Mouse (Mus musculus): ENCODE data around the gene Gnai2. TPM values are rescaled to one million over a fixed set of nuclear protein-coding genes. Genes with fewer than 3 reads are reported as not detected.

Gene Gnai2
- polyA plus RNA-seq, 1 experiment: 499 TPM

DNA sequence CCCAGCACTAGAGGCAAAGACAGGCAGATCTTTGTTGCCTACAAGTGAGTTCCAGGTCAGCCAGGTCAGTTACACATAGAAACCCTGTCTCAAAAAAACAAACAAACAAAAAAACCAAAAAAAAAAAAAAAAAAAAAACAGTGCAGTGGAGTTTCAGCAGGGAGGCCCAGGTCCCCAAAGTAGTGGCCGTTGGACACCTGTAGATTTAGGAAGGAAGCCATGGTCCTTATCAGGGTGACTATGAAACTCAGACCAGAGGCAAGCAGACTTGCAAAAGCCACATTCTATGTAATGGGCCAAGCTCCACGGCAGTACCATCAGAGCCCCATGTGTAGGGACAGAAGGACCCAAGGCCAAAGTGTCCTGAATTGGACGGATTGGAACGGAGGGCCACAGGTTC lies 53.6 kb downstream of the Gnai2 start:
- TF ChIP-seq MAX (IDR thresholded peaks at IDR 0.05; ENCODE audit: low read depth) (no peak), CEBPB (IDR thresholded peaks at IDR 0.05; ENCODE audit: insufficient read depth, poor library complexity, severe bottlenecking) (no peak), TCF3 (IDR thresholded peaks at IDR 0.05; ENCODE audit: insufficient read length, low read depth) (no peak), POLR2A (IDR thresholded peaks at IDR 0.05; ENCODE audit: insufficient read length, low read depth) (no peak), E2F4 (IDR thresholded peaks at IDR 0.05; ENCODE audit: insufficient read depth) (no peak), TCF12 (IDR thresholded peaks at IDR 0.05; ENCODE audit: insufficient read depth, poor library complexity, severe bottlenecking) (no peak), MYOD1 (IDR thresholded peaks at IDR 0.05; ENCODE audit: control insufficient read depth in 1 of 3, insufficient read length in 2 of 3, low read depth in 2 of 3) (no peak), SRF (IDR thresholded peaks at IDR 0.05; ENCODE audit: control insufficient read depth, insufficient read length, low read depth) (no peak), REST (IDR thresholded peaks at IDR 0.05; ENCODE audit: insufficient read depth, insufficient read length) (no peak), MYOG (IDR thresholded peaks at IDR 0.05; ENCODE audit: control insufficient read depth in 1 of 3, insufficient read depth in 1 of 3, insufficient read length in 2 of 3, low read depth in 2 of 3) (no peak), USF1 (IDR thresholded peaks at IDR 0.05; ENCODE audit: low read depth) (no peak), POLR2AphosphoS2 (IDR thresholded peaks at IDR 0.05; ENCODE audit: insufficient read length, low read depth) (no peak)
- no peak overlapping the region for H3ac ChIP-seq (ENCODE audit: control insufficient read depth, insufficient read length)

DNA sequence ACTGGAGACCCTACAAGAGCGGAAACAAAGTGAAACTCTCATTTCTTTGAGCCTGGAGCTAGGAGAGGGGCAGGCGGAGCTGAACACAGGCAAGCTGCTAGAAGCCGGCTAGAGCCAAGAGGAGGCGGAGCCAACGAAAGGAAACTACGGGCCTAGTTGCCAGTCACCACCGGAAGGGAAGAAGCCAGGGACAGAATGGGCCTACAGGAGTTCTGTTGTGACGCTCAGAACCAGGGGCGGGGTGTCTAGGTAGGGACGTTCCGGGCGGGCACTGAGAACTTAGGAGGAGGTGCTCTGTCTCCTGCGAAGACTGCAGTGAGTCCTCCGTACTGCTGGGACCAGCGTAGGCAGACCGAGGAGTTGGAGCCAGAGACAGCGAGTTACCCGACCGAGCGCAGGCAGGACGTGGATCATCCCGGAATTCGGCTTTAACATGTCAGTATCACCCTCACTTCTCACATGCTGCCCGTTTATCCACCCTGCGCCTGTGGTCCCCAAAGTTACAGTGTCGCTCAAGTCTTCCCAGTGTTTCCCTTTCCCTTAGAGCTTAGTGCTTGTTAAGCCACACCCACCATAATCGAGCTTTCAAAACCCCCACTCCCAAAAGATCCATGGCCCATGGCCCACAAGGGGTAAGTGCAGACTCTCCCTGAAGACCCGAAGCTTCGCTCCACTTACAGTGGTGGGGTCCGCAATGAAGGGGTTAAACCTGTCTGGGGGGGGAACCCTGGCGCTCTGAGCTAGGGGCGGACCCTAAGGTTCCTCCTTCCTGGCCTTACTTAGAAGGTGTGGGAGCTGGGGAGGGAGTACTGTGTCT lies 54.5 kb downstream of the Gnai2 start, which contains the start of gene Hyal3:
Hyal3 (plus strand) TSS at position 318 of the 817 bp plus-strand sequence.
- Histone ChIP-seq H3K27me3 (ENCODE audit: control insufficient read depth, insufficient read depth, insufficient read length) (no peaks in the 10 kb centered on the region), H3K36me3 (ENCODE audit: control insufficient read depth, insufficient read depth) (no peaks in the 10 kb centered on the region), H3K4me3 (peak within 1 kb of the TSS; percentile 79), H3K4me2 (ENCODE audit: low read depth) (peak within 1 kb of the TSS; percentile 90), H3K79me2 (ENCODE audit: control insufficient read depth, insufficient read depth) (peaks cover 5% of the 10 kb centered on the region), H3ac (ENCODE audit: control insufficient read depth, insufficient read length) (peak within 1 kb of the TSS; percentile 31)
- TF ChIP-seq SRF (IDR thresholded peaks at IDR 0.05; ENCODE audit: control insufficient read depth, insufficient read length, low read depth) (peak; percentile 25), POLR2AphosphoS2 (IDR thresholded peaks at IDR 0.05; ENCODE audit: insufficient read length, low read depth) (peak; percentile 92), USF1 (IDR thresholded peaks at IDR 0.05; ENCODE audit: low read depth) (no peak), POLR2A (IDR thresholded peaks at IDR 0.05; ENCODE audit: insufficient read length, low read depth) (peak; percentile 81), E2F4 (IDR thresholded peaks at IDR 0.05; ENCODE audit: insufficient read depth) (no peak)

More for the DNA sequence above, 53.6 kb downstream of the Gnai2 start:
- no peaks in the 10 kb centered on the region for H3K36me3 ChIP-seq (ENCODE audit: control insufficient read depth, insufficient read depth)
- peak overlapping the region; percentile 90 for H3K4me2 ChIP-seq (ENCODE audit: low read depth)
- H3K79me2 ChIP-seq (ENCODE audit: control insufficient read depth, insufficient read depth): peaks cover 5% of the 10 kb centered on the region
- peak overlapping the region; percentile 79 for H3K4me3 ChIP-seq
- H3K27me3 ChIP-seq (ENCODE audit: control insufficient read depth, insufficient read depth, insufficient read length): no peaks in the 10 kb centered on the region

GRCm38 (mm10) chr9:107579023-107579900 lies 55.9 kb downstream of the Gnai2 start:
- Histone ChIP-seq H3K4me3 (no peak overlapping the region), H3K79me2 (ENCODE audit: control insufficient read depth, insufficient read depth) (peaks cover 5% of the 10 kb centered on the region), H3K4me2 (ENCODE audit: low read depth) (peak overlapping the region; percentile 90), H3ac (ENCODE audit: control insufficient read depth, insufficient read length) (no peak overlapping the region), H3K36me3 (ENCODE audit: control insufficient read depth, insufficient read depth) (no peaks in the 10 kb centered on the region), H3K27me3 (ENCODE audit: control insufficient read depth, insufficient read depth, insufficient read length) (no peaks in the 10 kb centered on the region)
- TF ChIP-seq MYOD1 (IDR thresholded peaks at IDR 0.05; ENCODE audit: control insufficient read depth in 1 of 3, insufficient read length in 2 of 3, low read depth in 2 of 3) (no peak), TCF12 (IDR thresholded peaks at IDR 0.05; ENCODE audit: insufficient read depth, poor library complexity, severe bottlenecking) (no peak), POLR2A (IDR thresholded peaks at IDR 0.05; ENCODE audit: insufficient read length, low read depth) (no peak), CEBPB (IDR thresholded peaks at IDR 0.05; ENCODE audit: insufficient read depth, poor library complexity, severe bottlenecking) (no peak), MAX (IDR thresholded peaks at IDR 0.05; ENCODE audit: low read depth) (no peak), USF1 (IDR thresholded peaks at IDR 0.05; ENCODE audit: low read depth) (no peak), MYOG (IDR thresholded peaks at IDR 0.05; ENCODE audit: control insufficient read depth in 1 of 3, insufficient read depth in 1 of 3, insufficient read length in 2 of 3, low read depth in 2 of 3) (no peak), POLR2AphosphoS2 (IDR thresholded peaks at IDR 0.05; ENCODE audit: insufficient read length, low read depth) (no peak), SRF (IDR thresholded peaks at IDR 0.05; ENCODE audit: control insufficient read depth, insufficient read length, low read depth) (no peak), E2F4 (IDR thresholded peaks at IDR 0.05; ENCODE audit: insufficient read depth) (no peak), REST (IDR thresholded peaks at IDR 0.05; ENCODE audit: insufficient read depth, insufficient read length) (no peak), TCF3 (IDR thresholded peaks at IDR 0.05; ENCODE audit: insufficient read length, low read depth) (no peak)

DNA sequence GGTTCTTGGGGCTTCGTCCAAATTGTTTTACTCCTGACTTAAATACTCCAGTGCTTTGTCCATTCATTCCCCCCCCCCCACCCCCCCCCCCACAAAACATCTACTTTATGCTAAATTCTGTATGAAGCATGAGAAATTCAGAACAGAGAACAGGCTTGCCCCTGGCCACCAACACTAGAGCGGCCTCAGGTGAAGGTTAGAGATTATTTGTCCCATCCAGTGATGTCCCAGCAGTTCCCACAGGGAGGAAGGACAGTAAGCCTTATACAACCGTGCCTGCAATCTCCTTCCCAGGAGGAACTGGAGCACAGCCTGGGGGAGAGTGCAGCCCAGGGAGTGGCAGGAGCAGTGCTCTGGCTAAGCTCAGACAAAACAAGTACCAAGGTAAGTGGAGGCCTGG lies 56.6 kb downstream of the Gnai2 start, which contains the start of gene Naa80:
Naa80 (plus strand) TSS at position 301 of the 400 bp plus-strand sequence.
- peak within 1 kb of the TSS; percentile 90 for H3K4me2 ChIP-seq (ENCODE audit: low read depth)
- H3K27me3 ChIP-seq (ENCODE audit: control insufficient read depth, insufficient read depth, insufficient read length): no peaks in the 10 kb centered on the region
- peaks cover 5% of the 10 kb centered on the region for H3K79me2 ChIP-seq (ENCODE audit: control insufficient read depth, insufficient read depth)
- no peaks in the 10 kb centered on the region for H3K36me3 ChIP-seq (ENCODE audit: control insufficient read depth, insufficient read depth)
- H3K4me3 ChIP-seq: no peak within 1 kb of the TSS
- TF ChIP-seq MAX (IDR thresholded peaks at IDR 0.05; ENCODE audit: low read depth) (no peak), TCF3 (IDR thresholded peaks at IDR 0.05; ENCODE audit: insufficient read length, low read depth) (no peak), REST (IDR thresholded peaks at IDR 0.05; ENCODE audit: insufficient read depth, insufficient read length) (no peak), MYOG (IDR thresholded peaks at IDR 0.05; ENCODE audit: control insufficient read depth in 1 of 3, insufficient read depth in 1 of 3, insufficient read length in 2 of 3, low read depth in 2 of 3) (no peak), USF1 (IDR thresholded peaks at IDR 0.05; ENCODE audit: low read depth) (no peak), E2F4 (IDR thresholded peaks at IDR 0.05; ENCODE audit: insufficient read depth) (no peak), MYOD1 (IDR thresholded peaks at IDR 0.05; ENCODE audit: control insufficient read depth in 1 of 3, insufficient read length in 2 of 3, low read depth in 2 of 3) (no peak), TCF12 (IDR thresholded peaks at IDR 0.05; ENCODE audit: insufficient read depth, poor library complexity, severe bottlenecking) (no peak), POLR2AphosphoS2 (IDR thresholded peaks at IDR 0.05; ENCODE audit: insufficient read length, low read depth) (no peak), SRF (IDR thresholded peaks at IDR 0.05; ENCODE audit: control insufficient read depth, insufficient read length, low read depth) (no peak), POLR2A (IDR thresholded peaks at IDR 0.05; ENCODE audit: insufficient read length, low read depth) (no peak), CEBPB (IDR thresholded peaks at IDR 0.05; ENCODE audit: insufficient read depth, poor library complexity, severe bottlenecking) (no peak)
- H3ac ChIP-seq (ENCODE audit: control insufficient read depth, insufficient read length): no peak within 1 kb of the TSS

Measured in myocyte (in vitro differentiated cells).